Mouse (Mus musculus) embryonic facial prominence, embryonic 13.5 days (tissue): ENCODE results near the gene Sppl3. TPM values are rescaled to one million over a fixed set of nuclear protein-coding genes. Genes with fewer than 3 reads are reported as not detected.
A peak's percentile ranks its signal among the peaks of the same experiment; 100 is the strongest.
"Not testable (repeated sequence)": the region's sequence is repeated elsewhere in the genome, so short reads cannot be mapped to it uniquely, and the experiment has no call there.

Source experiments
- ATAC-seq: fragments of 200-750 bp; cut with Nextera tagmentation; 2 replicates; pipeline ENCODE4 v1.8.0; 2017; ENCODE audit warnings: low read depth; ENCODE audit not compliant: insufficient number of reproducible peaks, insufficient read depth, low FRiP score, low TSS enrichment
- H3K27ac ChIP-seq: fragments of 300-500 bp; sonication (generic); 2 replicates; pipeline ENCODE4 v1.5.1; 2015; ENCODE audit warnings: moderate library complexity, mild to moderate bottlenecking, inconsistent platforms
- H3K27me3 ChIP-seq: fragments of 300-500 bp; sonication (generic); 2 replicates; pipeline ENCODE4 v1.6.1; 2015; ENCODE audit warnings: mild to moderate bottlenecking, inconsistent platforms
- H3K36me3 ChIP-seq: fragments of 300-500 bp; sonication (generic); 2 replicates; pipeline ENCODE4 v1.6.1; 2015; ENCODE audit warnings: mild to moderate bottlenecking, inconsistent platforms
- H3K4me1 ChIP-seq: fragments of 300-500 bp; sonication (generic); 2 replicates; pipeline ENCODE4 v1.6.1; 2015; ENCODE audit warnings: inconsistent platforms
- H3K4me2 ChIP-seq: fragments of 300-500 bp; sonication (generic); 2 replicates; pipeline ENCODE4 v1.6.1; 2015; ENCODE audit warnings: moderate library complexity, mild to moderate bottlenecking, inconsistent platforms
- H3K4me3 ChIP-seq: fragments of 300-500 bp; sonication (generic); 2 replicates; pipeline ENCODE4 v1.5.1; 2015; ENCODE audit warnings: mild to moderate bottlenecking, inconsistent platforms
- H3K9ac ChIP-seq: fragments of 300-500 bp; sonication (generic); 2 replicates; pipeline ENCODE4 v1.6.1; 2015; ENCODE audit warnings: mild to moderate bottlenecking, inconsistent platforms
- H3K9me3 ChIP-seq: fragments of 300-500 bp; sonication (generic); 2 replicates; pipeline ENCODE4 v1.6.1; 2016; ENCODE audit warnings: inconsistent platforms
- WGBS: fragments of 180-500 bp; shearing (Covaris S2); methylation state at CpG from one replicate; pipeline ENCODE4 v1.1.7; 2015; ENCODE audit warnings: mixed read lengths; 5-methylcytosine and 5-hydroxymethylcytosine counted together
- polyA plus RNA-seq: library from polyadenylated mRNA; unstranded; fragments of >200 nt; fragmentation: Nextera tagmentation; extraction: Ambion mirVana; gene quantifications from 2 replicates; pipeline ENCODE4 v1.2.1, GENCODE M21; 2015

Gene Sppl3
- polyA plus RNA-seq, 1 experiment from 2014 or later, result 18.2 TPM

- WGBS, result 92% methylated on average over 7 of the region's 7 CpGs
- H3K36me3 ChIP-seq, result peaks cover 21% of the 10 kb centered on the region
- no peak overlapping the region for H3K27ac ChIP-seq
- H3K9me3 ChIP-seq, result no peaks in the 10 kb centered on the region
- no peak for ATAC-seq
- 0 out of 2 replicates have a peak, but pooled peaks cover 5% of the 10 kb centered on the region for H3K4me1 ChIP-seq
- H3K27me3 ChIP-seq, result no peaks in the 10 kb centered on the region
- no peak overlapping the region for H3K4me2 ChIP-seq
- no peak overlapping the region for H3K9ac ChIP-seq
- H3K4me3 ChIP-seq, result no peak overlapping the region
These were observed 52.5 kb downstream of the Sppl3 start for GRCm38 (mm10) chr5:115063391-115063790.

- WGBS, result 84% methylated on average over 4 of the region's 4 CpGs
- Histone ChIP-seq H3K27ac (no peak overlapping the region), H3K9me3 (no peaks in the 10 kb centered on the region), H3K4me1 (no peaks in the 10 kb centered on the region), H3K27me3 (no peaks in the 10 kb centered on the region), H3K36me3 (peaks cover 21% of the 10 kb centered on the region), H3K9ac (no peak overlapping the region), H3K4me2 (no peak overlapping the region), H3K4me3 (no peak overlapping the region)
- no peak for ATAC-seq
These were observed 55.3 kb downstream of the Sppl3 start for GRCm38 (mm10) chr5:115066245-115066644.

GRCm38 (mm10) chr5:115068671-115069421 lies 57.9 kb downstream of the Sppl3 start:
- Histone ChIP-seq H3K9ac (no peak overlapping the region), H3K4me3 (no peak overlapping the region), H3K4me2 (no peak overlapping the region), H3K4me1 (peaks cover 6% of the 10 kb centered on the region; the same call in 1 of the 2 replicates), H3K36me3 (peaks cover 5% of the 10 kb centered on the region; the same call in 1 of the 2 replicates), H3K27me3 (no peaks in the 10 kb centered on the region), H3K9me3 (no peaks in the 10 kb centered on the region), H3K27ac (no peak overlapping the region)
- 93% methylated on average over 11 of the region's 11 CpGs for WGBS
- ATAC-seq, result no peak

GRCm38 (mm10) chr5:115069611-115070010 lies 58.7 kb downstream of the Sppl3 start:
- Histone ChIP-seq H3K27ac (no peak overlapping the region), H3K36me3 (peaks cover 7% of the 10 kb centered on the region; the same call in 1 of the 2 replicates), H3K27me3 (no peaks in the 10 kb centered on the region), H3K4me2 (no peak overlapping the region), H3K9ac (no peak overlapping the region), H3K9me3 (no peaks in the 10 kb centered on the region), H3K4me1 (peaks cover 6% of the 10 kb centered on the region; the same call in 1 of the 2 replicates), H3K4me3 (no peak overlapping the region)
- 87% methylated on average over 3 of the region's 3 CpGs for WGBS
- ATAC-seq, result no peak

- Histone ChIP-seq H3K4me2 (no peak overlapping the region), H3K9me3 (no peaks in the 10 kb centered on the region), H3K27ac (no peak overlapping the region), H3K27me3 (no peaks in the 10 kb centered on the region), H3K9ac (no peak overlapping the region), H3K36me3 (peaks cover 15% of the 10 kb centered on the region; the same call in 1 of the 2 replicates), H3K4me3 (no peak overlapping the region), H3K4me1 (peaks cover 6% of the 10 kb centered on the region; the same call in 1 of the 2 replicates)
- WGBS, result 98% methylated on average over 2 of the region's 2 CpGs
- no peak for ATAC-seq
These were observed 59.5 kb downstream of the Sppl3 start for GRCm38 (mm10) chr5:115070457-115070856.

GRCm38 (mm10) chr5:115071096-115071901 lies 60.4 kb downstream of the Sppl3 start:
- Histone ChIP-seq H3K4me1 (peaks cover 6% of the 10 kb centered on the region; the same call in 1 of the 2 replicates), H3K9ac (no peak overlapping the region), H3K4me3 (no peak overlapping the region), H3K4me2 (peak overlapping the region; percentile 18; the same call in 1 of the 2 replicates), H3K27ac (peak overlapping the region; percentile 77; the same call in 1 of the 2 replicates), H3K9me3 (no peaks in the 10 kb centered on the region), H3K27me3 (no peaks in the 10 kb centered on the region), H3K36me3 (peaks cover 22% of the 10 kb centered on the region; the same call in 1 of the 2 replicates)
- ATAC-seq, result peak; percentile 34; the same call in 1 of the 2 replicates
- 81% methylated on average over 11 of the region's 11 CpGs for WGBS

- 84% methylated on average over 7 of the region's 7 CpGs for WGBS
These were observed 61.2 kb downstream of the Sppl3 start for GRCm38 (mm10) chr5:115072143-115072542.

GRCm38 (mm10) chr5:115073306-115073705 lies 62.4 kb downstream of the Sppl3 start:
- H3K27me3 ChIP-seq, H3K27ac ChIP-seq, H3K9me3 ChIP-seq, H3K4me3 ChIP-seq, ATAC-seq, H3K9ac ChIP-seq, H3K4me1 ChIP-seq, H3K4me2 ChIP-seq: not testable (repeated sequence)
- 93% methylated on average over 8 of the region's 8 CpGs for WGBS
- H3K36me3 ChIP-seq, result peaks cover 22% of the 10 kb centered on the region; the same call in 1 of the 2 replicates

More at GRCm38 (mm10) chr5:115072143-115072542, 61.2 kb downstream of the Sppl3 start:
- Histone ChIP-seq H3K4me3 (no peak overlapping the region), H3K4me1 (peaks cover 6% of the 10 kb centered on the region; the same call in 1 of the 2 replicates), H3K4me2 (no peak overlapping the region), H3K27ac (peak overlapping the region; percentile 77; the same call in 1 of the 2 replicates), H3K9me3 (no peaks in the 10 kb centered on the region), H3K36me3 (peaks cover 23% of the 10 kb centered on the region; the same call in 1 of the 2 replicates), H3K27me3 (no peaks in the 10 kb centered on the region), H3K9ac (no peak overlapping the region)
- ATAC-seq, result 0 out of 2 replicates have a peak, but pooled peaks have one; percentile 66

GRCm38 (mm10) chr5:115074749-115075148 lies 63.8 kb downstream of the Sppl3 start:
- Histone ChIP-seq H3K36me3 (peaks cover 22% of the 10 kb centered on the region; the same call in 1 of the 2 replicates), H3K27me3 (no peaks in the 10 kb centered on the region), H3K9ac (no peak overlapping the region), H3K27ac (no peak overlapping the region), H3K9me3 (no peaks in the 10 kb centered on the region), H3K4me1 (peaks cover 6% of the 10 kb centered on the region; the same call in 1 of the 2 replicates), H3K4me2 (no peak overlapping the region), H3K4me3 (no peak overlapping the region)
- 80% methylated on average over 4 of the region's 4 CpGs for WGBS
- ATAC-seq, result no peak

- peaks cover 28% of the 10 kb centered on the region; the same call in 1 of the 2 replicates for H3K36me3 ChIP-seq
- no peak overlapping the region for H3K27ac ChIP-seq
- H3K9ac ChIP-seq, result no peak overlapping the region
- no peak overlapping the region for H3K4me2 ChIP-seq
- no peak overlapping the region for H3K4me3 ChIP-seq
- H3K27me3 ChIP-seq, result no peaks in the 10 kb centered on the region
- WGBS, result 51% methylated on average over 5 of the region's 5 CpGs
- ATAC-seq, result no peak
- H3K4me1 ChIP-seq, result peaks cover 6% of the 10 kb centered on the region; the same call in 1 of the 2 replicates
- no peaks in the 10 kb centered on the region for H3K9me3 ChIP-seq
These were observed 65.4 kb downstream of the Sppl3 start for GRCm38 (mm10) chr5:115076144-115076901.

GRCm38 (mm10) chr5:115081636-115082035 lies 70.7 kb downstream of the Sppl3 start:
- no peaks in the 10 kb centered on the region for H3K4me1 ChIP-seq
- H3K9me3 ChIP-seq, result no peaks in the 10 kb centered on the region
- H3K27ac ChIP-seq, result no peak overlapping the region
- H3K9ac ChIP-seq, result no peak overlapping the region
- ATAC-seq, result no peak
- peaks cover 48% of the 10 kb centered on the region for H3K36me3 ChIP-seq
- H3K4me3 ChIP-seq, result no peak overlapping the region
- H3K27me3 ChIP-seq, result no peaks in the 10 kb centered on the region
- WGBS, result 84% methylated on average over 5 of the region's 5 CpGs
- H3K4me2 ChIP-seq, result no peak overlapping the region
